Mouse (Mus musculus) brain, embryonic 14.5 days (tissue): ENCODE measurements around the gene Ptpn14. TPM values are rescaled to one million over a fixed set of nuclear protein-coding genes. Genes with fewer than 3 reads are reported as not detected.
A peak's percentile ranks its signal among the peaks of the same experiment; 100 is the strongest.

Experiments used
- DNase-seq: peaks from one replicate; pipeline ENCODE4 v3.0.0-alpha.2; 2011; ENCODE audit warnings: low read depth
- CTCF ChIP-seq: fragments of 200-500 bp; IDR thresholded peaks from 2 replicates; pipeline ENCODE4 v1.5.1; 2012; ENCODE audit warnings: inconsistent platforms, mild to moderate bottlenecking, moderate library complexity, borderline replicate concordance; ENCODE audit not compliant: insufficient read depth, insufficient read length; ENCODE audit errors: extremely low read depth
- POLR2A ChIP-seq: fragments of 200-500 bp; IDR thresholded peaks from 2 replicates; pipeline ENCODE4 v1.6.1; 2012; ENCODE audit warnings: mild to moderate bottlenecking, inconsistent platforms, borderline replicate concordance; ENCODE audit not compliant: poor library complexity, insufficient read depth, insufficient read length, severe bottlenecking; ENCODE audit errors: extremely low read depth
- polyA plus RNA-seq: library from polyadenylated mRNA; depleted of rRNA; stranded (reverse); fragments of >200 nt; gene quantifications from 2 replicates; pipeline ENCODE4 v1.2.3, GENCODE M21; 2012

Gene Ptpn14
- polyA plus RNA-seq, 1 experiment, result 4.9 TPM

DNA sequence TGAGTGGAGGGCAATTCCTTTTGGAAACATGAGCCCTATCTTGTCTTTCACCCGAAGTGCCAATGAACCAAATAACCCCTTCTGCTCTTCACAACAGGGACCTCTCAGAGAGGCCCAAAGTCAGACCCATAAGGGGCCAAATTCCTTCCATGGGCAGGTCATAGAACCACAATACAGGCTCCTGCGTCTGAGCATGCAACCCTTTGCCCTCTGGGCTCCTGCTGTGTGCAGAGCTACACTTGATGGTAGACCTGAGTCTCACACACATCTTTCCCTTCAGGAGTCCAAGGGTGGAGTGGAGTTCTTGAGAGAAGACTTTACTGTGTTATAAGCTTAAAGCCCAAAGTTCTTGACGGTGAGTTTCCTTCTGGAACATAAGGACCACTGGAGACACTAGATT lies 51.2 kb downstream of the Ptpn14 start:
- DNase-seq, result no peak
- TF ChIP-seq CTCF, result no peak
- TF ChIP-seq POLR2A, result no peak

GRCm38 (mm10) chr1:189781721-189782345 lies 53.8 kb downstream of the Ptpn14 start:
- no peak for TF ChIP-seq CTCF
- no peak for TF ChIP-seq POLR2A
- DNase-seq, result no peak

GRCm38 (mm10) chr1:189782709-189783108 lies 54.6 kb downstream of the Ptpn14 start:
- TF ChIP-seq POLR2A, result no peak
- TF ChIP-seq CTCF, result no peak
- no peak for DNase-seq

GRCm38 (mm10) chr1:189784503-189784902 lies 56.4 kb downstream of the Ptpn14 start:
- DNase-seq, result no peak
- no peak for TF ChIP-seq CTCF

DNA sequence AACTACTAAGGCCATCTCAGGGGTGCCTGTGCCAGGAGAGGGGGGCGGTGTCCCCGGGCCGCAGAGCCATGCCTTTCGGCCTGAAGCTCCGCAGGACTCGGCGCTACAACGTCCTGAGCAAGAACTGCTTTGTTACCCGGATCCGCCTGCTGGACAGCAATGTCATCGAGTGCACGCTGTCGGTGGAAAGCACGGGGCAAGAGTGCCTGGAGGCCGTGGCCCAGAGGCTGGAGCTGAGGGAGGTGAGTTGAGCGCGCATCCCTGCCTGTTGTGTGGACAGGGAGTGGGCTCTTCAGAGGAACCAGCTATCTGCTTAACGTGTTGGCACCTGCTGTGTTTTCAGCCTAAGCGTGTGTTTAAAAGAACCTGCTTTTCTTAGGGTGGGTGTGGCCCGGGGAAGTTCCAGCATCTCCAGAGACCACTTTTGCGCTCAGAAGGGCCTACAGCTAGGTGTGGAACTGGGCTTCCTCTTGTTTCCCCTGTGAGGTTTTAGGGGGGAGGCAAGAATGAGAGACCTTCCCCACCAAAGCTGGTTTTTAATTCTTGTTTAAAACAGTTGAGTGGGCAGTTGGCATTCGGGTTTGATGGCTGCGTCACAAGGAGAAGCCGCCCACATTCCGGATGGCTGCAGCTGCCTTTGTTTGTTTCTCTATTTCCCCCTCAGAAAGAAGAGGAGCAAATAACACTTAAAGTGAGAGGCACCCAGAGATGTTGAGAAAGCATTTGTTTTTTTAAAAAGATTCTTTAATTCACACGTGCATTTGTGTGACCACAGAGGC lies 58.8 kb downstream of the Ptpn14 start:
- DNase-seq, result no peak
- TF ChIP-seq CTCF, result no peak
- TF ChIP-seq POLR2A, result no peak

- TF ChIP-seq CTCF (no peak), POLR2A (no peak)
- no peak for DNase-seq
Measured at GRCm38 (mm10) chr1:189789545-189789944, 61.5 kb downstream of the Ptpn14 start.

DNA sequence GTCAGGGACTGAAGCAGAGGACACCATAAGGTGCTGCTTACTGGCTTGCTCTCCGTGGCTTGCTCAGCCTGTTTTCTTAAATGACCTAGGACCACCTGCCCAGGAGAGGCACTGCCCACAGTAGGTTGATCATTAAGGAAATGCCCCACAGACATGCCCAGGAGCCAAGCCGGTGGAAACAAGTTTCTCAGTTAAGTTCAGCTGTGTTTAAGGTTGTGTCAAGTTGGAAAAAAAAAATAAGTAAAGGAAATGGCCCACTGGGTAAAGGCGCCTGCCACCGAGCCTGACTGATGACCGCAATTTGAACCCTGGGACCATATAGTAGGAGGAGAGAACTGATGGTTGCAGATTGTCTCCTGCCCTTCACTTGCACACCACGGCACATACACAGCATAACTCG lies 62.6 kb downstream of the Ptpn14 start:
- TF ChIP-seq CTCF, result no peak
- no peak for TF ChIP-seq POLR2A

DNA sequence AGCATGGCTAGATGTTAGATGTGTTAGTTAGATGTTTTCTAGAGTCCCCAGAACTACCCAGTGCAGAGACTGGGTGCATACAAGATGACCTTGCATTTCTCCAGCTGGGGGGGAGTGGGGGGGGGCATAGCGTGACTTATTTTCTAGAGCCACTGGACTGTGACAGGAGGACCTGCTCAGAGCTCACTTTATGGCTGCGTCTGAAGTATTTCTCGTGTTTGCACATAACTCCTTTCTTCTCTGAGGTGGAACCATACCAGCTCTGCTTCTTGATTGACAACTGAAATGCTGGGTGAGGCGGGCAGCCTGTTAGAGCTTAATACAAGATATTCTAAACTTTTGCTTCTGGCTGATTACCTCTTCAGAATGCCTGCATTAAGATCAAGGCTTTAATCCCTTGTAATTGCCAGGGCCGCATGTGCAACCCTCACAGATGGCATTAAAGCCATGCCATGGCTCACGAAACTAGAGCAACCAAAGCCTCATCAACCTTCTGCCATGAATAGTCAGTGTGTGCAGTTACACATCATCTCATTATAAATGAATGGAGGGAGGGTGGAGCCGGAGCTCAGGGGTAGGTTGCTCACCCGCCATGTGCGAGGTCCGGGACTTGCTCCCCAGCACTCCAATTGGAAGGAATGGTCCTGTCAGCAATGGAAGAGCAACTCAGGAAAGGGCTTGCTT lies 63.6 kb downstream of the Ptpn14 start:
- no peak for TF ChIP-seq POLR2A
- no peak for TF ChIP-seq CTCF
- DNase-seq, result peak; percentile 96

More for the DNA sequence above, 62.6 kb downstream of the Ptpn14 start:
- DNase-seq, result no peak

DNA sequence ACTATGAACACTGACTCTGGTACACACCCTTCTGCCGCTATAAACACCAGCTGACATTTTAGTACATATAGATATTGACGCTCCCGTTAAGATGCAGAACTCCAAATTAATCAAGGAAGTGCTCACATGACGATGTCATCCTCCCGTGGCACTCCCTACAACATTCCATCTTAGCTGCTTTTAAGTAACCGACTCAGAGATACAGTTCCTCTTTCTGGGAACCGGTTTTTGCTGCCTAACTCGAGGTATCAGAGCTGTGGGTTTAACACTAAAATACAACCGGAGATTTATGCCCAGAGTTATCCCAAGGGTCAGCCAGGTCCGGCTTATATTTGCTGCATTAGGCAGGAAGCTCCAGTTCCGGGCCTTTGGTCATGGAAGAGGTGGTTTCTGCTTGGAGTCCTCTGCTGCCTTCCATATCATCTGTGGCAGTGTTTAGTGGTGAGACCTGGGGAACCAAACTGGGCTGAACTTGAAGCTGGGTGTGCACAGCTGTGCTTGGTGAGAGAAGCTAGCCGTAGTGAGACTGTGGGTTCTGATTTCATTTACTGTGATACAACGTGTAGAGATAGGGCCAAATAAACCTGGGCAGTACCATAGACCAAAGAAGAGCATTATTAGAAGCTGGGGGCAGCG lies 64.6 kb downstream of the Ptpn14 start:
- TF ChIP-seq POLR2A (no peak), CTCF (no peak)
- no peak for DNase-seq

- no peak for DNase-seq
- no peak for TF ChIP-seq CTCF
- no peak for TF ChIP-seq POLR2A
Measured at GRCm38 (mm10) chr1:189798949-189799348, 70.9 kb downstream of the Ptpn14 start.
